Mouse (Mus musculus): ENCODE results near the gene Mapk1ip1. TPM values are rescaled to one million over a fixed set of nuclear protein-coding genes. Genes with fewer than 3 reads are reported as not detected.

Gene Mapk1ip1
- polyA plus RNA-seq, 1 experiment: 47.1 TPM

- H3K36me3 ChIP-seq (ENCODE audit: control insufficient read depth, insufficient read depth, low read length): peaks cover 7% of the 10 kb centered on the region
- no peak overlapping the region for H3K27ac ChIP-seq (ENCODE audit: insufficient read depth, low read length)
- H3K4me3 ChIP-seq (ENCODE audit: extremely low read depth, insufficient read depth, insufficient read length): no peak overlapping the region
- no peak for TF ChIP-seq CTCF (IDR thresholded peaks at IDR 0.05; ENCODE audit: extremely low read depth, insufficient read depth, insufficient read length, insufficient replicate concordance)
- no peak for TF ChIP-seq POLR2A (IDR thresholded peaks at IDR 0.05; ENCODE audit: low read depth, low read length)
- H3K27me3 ChIP-seq (ENCODE audit: control insufficient read depth, insufficient read depth, low read length): no peaks in the 10 kb centered on the region
- H3K4me1 ChIP-seq (ENCODE audit: control insufficient read depth, insufficient read depth, insufficient read length): no peaks in the 10 kb centered on the region
- WGBS: 84% methylated on average over 6 of the region's 6 CpGs
- DNase-seq (ENCODE audit: low read depth in 1 of 2, low spot score in 2 of 2): no peak
Observed at GRCm38 (mm10) chr7:138867286-138867685, 21.2 kb upstream of the Mapk1ip1 start.

GRCm38 (mm10) chr7:138864776-138865175 lies 18.7 kb upstream of the Mapk1ip1 start:
- peaks cover 3% of the 10 kb centered on the region for H3K36me3 ChIP-seq (ENCODE audit: control insufficient read depth, insufficient read depth, low read length)
- no peak overlapping the region for H3K27ac ChIP-seq (ENCODE audit: insufficient read depth, low read length)
- no peak for TF ChIP-seq CTCF (IDR thresholded peaks at IDR 0.05; ENCODE audit: extremely low read depth, insufficient read depth, insufficient read length, insufficient replicate concordance)
- no peak for TF ChIP-seq POLR2A (IDR thresholded peaks at IDR 0.05; ENCODE audit: low read depth, low read length)
- DNase-seq (ENCODE audit: low read depth in 1 of 2, low spot score in 2 of 2): no peak
- no peaks in the 10 kb centered on the region for H3K4me1 ChIP-seq (ENCODE audit: control insufficient read depth, insufficient read depth, insufficient read length)
- no peak overlapping the region for H3K4me3 ChIP-seq (ENCODE audit: extremely low read depth, insufficient read depth, insufficient read length)
- H3K27me3 ChIP-seq (ENCODE audit: control insufficient read depth, insufficient read depth, low read length): no peaks in the 10 kb centered on the region
- 90% methylated on average over 1 of the region's 1 CpGs for WGBS

GRCm38 (mm10) chr7:138863950-138864572 lies 18.0 kb upstream of the Mapk1ip1 start:
- TF ChIP-seq CTCF (IDR thresholded peaks at IDR 0.05; ENCODE audit: extremely low read depth, insufficient read depth, insufficient read length, insufficient replicate concordance) (no peak), POLR2A (IDR thresholded peaks at IDR 0.05; ENCODE audit: low read depth, low read length) (no peak)
- Histone ChIP-seq H3K27me3 (ENCODE audit: control insufficient read depth, insufficient read depth, low read length) (no peaks in the 10 kb centered on the region), H3K27ac (ENCODE audit: insufficient read depth, low read length) (no peak overlapping the region), H3K36me3 (ENCODE audit: control insufficient read depth, insufficient read depth, low read length) (peaks cover 3% of the 10 kb centered on the region), H3K4me1 (ENCODE audit: control insufficient read depth, insufficient read depth, insufficient read length) (no peaks in the 10 kb centered on the region), H3K4me3 (ENCODE audit: extremely low read depth, insufficient read depth, insufficient read length) (no peak overlapping the region)
- 98% methylated on average over 3 of the region's 3 CpGs for WGBS
- no peak for DNase-seq (ENCODE audit: low read depth in 1 of 2, low spot score in 2 of 2)

- TF ChIP-seq POLR2A (IDR thresholded peaks at IDR 0.05; ENCODE audit: low read depth, low read length) (no peak), CTCF (IDR thresholded peaks at IDR 0.05; ENCODE audit: extremely low read depth, insufficient read depth, insufficient read length, insufficient replicate concordance) (no peak)
- Histone ChIP-seq H3K27ac (ENCODE audit: insufficient read depth, low read length) (no peak overlapping the region), H3K4me3 (ENCODE audit: extremely low read depth, insufficient read depth, insufficient read length) (no peak overlapping the region), H3K4me1 (ENCODE audit: control insufficient read depth, insufficient read depth, insufficient read length) (no peaks in the 10 kb centered on the region), H3K36me3 (ENCODE audit: control insufficient read depth, insufficient read depth, low read length) (peaks cover 5% of the 10 kb centered on the region), H3K27me3 (ENCODE audit: control insufficient read depth, insufficient read depth, low read length) (no peaks in the 10 kb centered on the region)
- 85% methylated on average over 2 of the region's 2 CpGs for WGBS
- DNase-seq (ENCODE audit: low read depth in 1 of 2, low spot score in 2 of 2): no peak
Observed at GRCm38 (mm10) chr7:138856670-138857069, 10.6 kb upstream of the Mapk1ip1 start.

GRCm38 (mm10) chr7:138854201-138854600 lies 8.1 kb upstream of the Mapk1ip1 start:
- no peak for TF ChIP-seq POLR2A (IDR thresholded peaks at IDR 0.05; ENCODE audit: low read depth, low read length)
- no peak for TF ChIP-seq CTCF (IDR thresholded peaks at IDR 0.05; ENCODE audit: extremely low read depth, insufficient read depth, insufficient read length, insufficient replicate concordance)
- 93% methylated on average over 2 of the region's 2 CpGs for WGBS
- Histone ChIP-seq H3K4me3 (ENCODE audit: extremely low read depth, insufficient read depth, insufficient read length) (no peak overlapping the region), H3K4me1 (ENCODE audit: control insufficient read depth, insufficient read depth, insufficient read length) (no peaks in the 10 kb centered on the region), H3K27ac (ENCODE audit: insufficient read depth, low read length) (no peak overlapping the region), H3K36me3 (ENCODE audit: control insufficient read depth, insufficient read depth, low read length) (peaks cover 5% of the 10 kb centered on the region), H3K27me3 (ENCODE audit: control insufficient read depth, insufficient read depth, low read length) (no peaks in the 10 kb centered on the region)
- DNase-seq (ENCODE audit: low read depth in 1 of 2, low spot score in 2 of 2): no peak

GRCm38 (mm10) chr7:138853417-138854031 lies 7.5 kb upstream of the Mapk1ip1 start:
- Histone ChIP-seq H3K4me3 (ENCODE audit: extremely low read depth, insufficient read depth, insufficient read length) (no peak overlapping the region), H3K27me3 (ENCODE audit: control insufficient read depth, insufficient read depth, low read length) (no peaks in the 10 kb centered on the region), H3K4me1 (ENCODE audit: control insufficient read depth, insufficient read depth, insufficient read length) (no peaks in the 10 kb centered on the region), H3K27ac (ENCODE audit: insufficient read depth, low read length) (no peak overlapping the region), H3K36me3 (ENCODE audit: control insufficient read depth, insufficient read depth, low read length) (peaks cover 5% of the 10 kb centered on the region)
- 94% methylated on average over 4 of the region's 4 CpGs for WGBS
- no peak for DNase-seq (ENCODE audit: low read depth in 1 of 2, low spot score in 2 of 2)
- TF ChIP-seq CTCF (IDR thresholded peaks at IDR 0.05; ENCODE audit: extremely low read depth, insufficient read depth, insufficient read length, insufficient replicate concordance): no peak
- no peak for TF ChIP-seq POLR2A (IDR thresholded peaks at IDR 0.05; ENCODE audit: low read depth, low read length)

GRCm38 (mm10) chr7:138850083-138850482 lies 4.0 kb upstream of the Mapk1ip1 start:
- Histone ChIP-seq H3K27me3 (ENCODE audit: control insufficient read depth, insufficient read depth, low read length) (no peaks in the 10 kb centered on the region; the same call in 1 of the 2 replicates), H3K36me3 (ENCODE audit: control insufficient read depth, insufficient read depth, low read length) (peaks cover 5% of the 10 kb centered on the region), H3K4me3 (ENCODE audit: extremely low read depth, insufficient read depth, insufficient read length) (no peak overlapping the region), H3K27ac (ENCODE audit: insufficient read depth, low read length) (no peak overlapping the region), H3K4me1 (ENCODE audit: control insufficient read depth, insufficient read depth, insufficient read length) (peaks cover 13% of the 10 kb centered on the region)
- DNase-seq (ENCODE audit: low read depth in 1 of 2, low spot score in 2 of 2): no peak
- TF ChIP-seq POLR2A (IDR thresholded peaks at IDR 0.05; ENCODE audit: low read depth, low read length) (no peak), CTCF (IDR thresholded peaks at IDR 0.05; ENCODE audit: extremely low read depth, insufficient read depth, insufficient read length, insufficient replicate concordance) (no peak)
